Mouse (Mus musculus) adipocyte (in vitro differentiated cells): ENCODE results near the gene Map1a.

Experiments used
- DNase-seq: peaks from one replicate; pipeline ENCODE4 v3.0.0-alpha.2; 2016; ENCODE audit warnings: low spot score

Gene Map1a

GRCm38 (mm10) chr2:121288901-121289729 lies at the start of gene Map1a:
Map1a (plus strand) TSS chr2:121289600.
- DNase-seq: peak; percentile 49

GRCm38 (mm10) chr2:121244099-121244498 lies 45.3 kb upstream of the Map1a start:
- no peak for DNase-seq

GRCm38 (mm10) chr2:121249758-121250157 lies 39.6 kb upstream of the Map1a start:
- DNase-seq: peak; percentile 56

GRCm38 (mm10) chr2:121268446-121268845 lies 21.0 kb upstream of the Map1a start:
- DNase-seq: no peak

DNA sequence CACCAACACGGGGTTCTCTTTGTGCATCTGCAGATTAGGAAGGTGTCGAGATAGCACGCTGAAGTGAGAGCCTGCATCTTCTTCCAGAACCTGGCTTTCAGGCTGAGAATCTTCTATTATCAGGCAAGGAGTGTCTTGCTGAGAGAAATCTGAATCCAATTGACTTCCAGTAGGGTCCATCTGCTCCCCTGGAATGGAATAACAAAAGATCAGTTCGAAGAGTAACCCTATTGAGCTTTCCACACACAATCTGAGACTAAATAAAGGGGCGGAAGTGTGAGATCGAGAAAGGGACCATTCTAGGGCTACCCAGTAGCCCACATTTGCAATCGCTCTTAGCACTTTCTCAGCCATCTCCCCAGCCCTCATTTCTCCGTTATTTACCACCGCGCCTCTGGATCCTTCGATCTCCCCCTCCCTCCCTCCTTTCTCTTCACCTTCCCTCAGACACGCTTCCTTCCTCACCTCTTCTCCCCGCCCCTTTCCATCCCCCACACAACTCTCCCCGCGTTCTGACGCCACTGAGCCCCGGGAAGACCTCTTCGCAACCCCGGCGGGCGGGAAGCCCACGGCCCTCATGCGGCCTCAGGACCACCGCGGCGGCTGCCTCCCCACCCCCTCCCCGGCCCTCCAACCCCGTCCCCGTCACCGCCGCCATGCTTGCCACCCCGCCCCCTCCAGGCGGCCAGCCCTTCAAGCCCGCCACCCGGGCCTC lies 18.7 kb upstream of the Map1a start:
- DNase-seq: no peak

DNA sequence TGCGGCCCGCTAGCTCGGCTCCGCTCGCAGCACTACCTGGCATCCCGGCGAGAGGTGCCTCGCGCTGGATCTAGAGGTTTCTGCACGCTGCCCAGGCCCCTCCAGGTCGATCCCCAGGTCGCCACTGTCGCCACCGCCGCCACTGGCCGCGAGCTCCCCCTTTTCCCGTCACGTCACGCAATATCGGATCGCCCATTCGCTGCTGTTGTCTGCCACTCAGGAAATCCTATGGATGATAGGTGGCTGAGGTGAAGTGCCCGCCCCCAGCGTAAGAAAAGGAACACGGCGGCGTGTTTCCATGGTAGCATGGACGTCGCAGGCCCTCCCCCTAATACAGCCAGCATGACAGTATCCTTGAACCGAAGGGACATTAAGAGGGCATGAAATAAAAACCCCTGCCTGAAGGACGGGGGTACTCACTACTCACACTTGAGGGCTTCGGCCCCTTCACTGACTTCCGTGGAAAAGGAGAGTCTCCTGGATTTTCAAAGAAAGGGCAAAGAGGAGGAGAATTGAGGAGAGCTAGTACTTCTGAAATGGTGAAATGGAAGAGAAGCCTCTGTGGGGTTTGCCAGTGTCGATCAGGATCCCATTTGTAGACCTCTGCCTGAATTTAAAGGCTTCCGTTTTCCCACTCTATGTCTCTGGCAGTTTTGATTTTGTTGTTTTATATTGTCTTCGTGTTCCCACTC lies 18.0 kb upstream of the Map1a start, which contains the start of gene Trp53bp1:
Gene Trp53bp1, minus strand, starts transcription at position 172 of the 692 bp plus-strand sequence.
- peak; percentile 96 for DNase-seq

DNA sequence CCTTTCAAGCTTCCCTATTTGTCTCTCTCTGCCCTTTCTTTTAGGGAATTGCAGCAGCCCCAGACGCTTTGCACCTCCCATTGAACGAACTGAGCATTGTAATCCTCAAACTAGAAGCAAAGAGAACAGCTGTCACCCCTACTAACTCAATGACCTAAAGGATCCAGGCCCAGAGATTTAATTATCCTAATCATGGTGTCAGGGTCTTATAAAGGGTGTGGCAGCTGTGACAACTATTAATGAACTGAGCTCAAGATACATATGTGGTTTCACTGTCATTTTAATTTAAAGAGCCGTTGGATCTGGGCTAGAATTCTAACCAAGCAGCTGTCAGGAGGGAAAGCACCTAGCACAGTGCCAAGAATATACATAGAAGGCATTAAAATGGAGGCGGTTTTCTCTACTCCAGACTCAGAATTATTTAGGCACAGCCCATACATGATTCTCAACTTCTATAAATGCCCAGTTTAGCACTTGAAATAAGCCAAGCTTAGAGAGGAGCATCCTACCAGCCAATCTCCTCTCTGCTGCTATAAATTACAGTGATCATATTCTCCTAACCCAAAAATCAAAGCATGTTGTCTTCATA lies 17.4 kb upstream of the Map1a start:
- DNase-seq: no peak

- no peak for DNase-seq
Observed at GRCm38 (mm10) chr2:121287850-121288249, 1.6 kb upstream of the Map1a start.

GRCm38 (mm10) chr2:121289730-121290540 lies 535 bp downstream of the Map1a start:
- DNase-seq: no peak

GRCm38 (mm10) chr2:121292316-121293013 lies 3.1 kb downstream of the Map1a start:
- no peak for DNase-seq

- peak; percentile 45 for DNase-seq
Observed at GRCm38 (mm10) chr2:121294182-121294581, 4.8 kb downstream of the Map1a start.

- peak; percentile 59 for DNase-seq
Observed at GRCm38 (mm10) chr2:121294753-121295607, 5.6 kb downstream of the Map1a start.

- peak; percentile 55 for DNase-seq
Observed at GRCm38 (mm10) chr2:121295608-121296571, 6.5 kb downstream of the Map1a start.

DNA sequence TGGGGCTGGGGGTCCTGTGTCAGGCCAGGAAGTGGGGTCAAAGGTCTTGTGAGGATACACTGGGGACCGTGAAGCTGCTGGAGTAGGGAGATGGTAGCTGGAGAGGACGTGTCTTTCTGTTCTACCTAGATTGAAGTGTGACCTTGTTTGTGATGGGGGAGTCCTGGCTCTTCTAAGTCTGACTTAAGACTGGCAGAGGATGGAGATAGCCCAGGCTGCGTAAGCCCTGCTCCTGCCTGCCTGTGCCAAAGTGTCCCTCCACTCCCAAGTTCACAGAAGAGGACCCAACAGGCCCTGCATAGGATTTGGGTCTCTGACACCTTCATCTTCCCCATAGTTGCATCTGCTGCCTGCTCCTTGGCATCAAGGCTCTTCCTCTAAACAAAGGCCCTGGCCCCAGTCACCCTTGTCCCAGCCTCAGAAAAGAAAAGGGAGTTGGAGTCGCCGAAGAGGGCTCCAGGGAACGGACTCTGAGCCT lies 7.4 kb downstream of the Map1a start:
- DNase-seq: no peak

DNA sequence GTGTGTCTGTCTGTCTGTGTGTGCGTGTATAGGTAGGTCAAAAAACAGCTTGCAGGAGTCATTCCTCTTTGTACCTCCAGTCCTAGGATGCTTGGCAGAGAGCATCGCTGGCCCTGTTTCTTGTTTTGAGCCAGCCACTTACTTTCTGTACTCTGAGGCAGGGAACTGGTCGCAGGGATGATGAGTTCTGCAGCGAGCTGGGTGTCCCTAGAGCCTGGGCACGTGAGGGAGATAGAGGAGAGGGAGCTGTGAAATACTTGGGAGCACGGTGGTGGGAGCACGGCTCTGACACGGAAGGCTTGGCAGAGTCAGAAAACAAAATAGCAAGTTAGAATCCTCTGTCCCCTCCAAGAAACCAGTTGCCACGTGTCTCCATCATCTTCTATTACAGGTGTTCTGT lies 8.3 kb downstream of the Map1a start:
- no peak for DNase-seq

- DNase-seq: no peak
Observed at GRCm38 (mm10) chr2:121298131-121298530, 8.7 kb downstream of the Map1a start.

DNA sequence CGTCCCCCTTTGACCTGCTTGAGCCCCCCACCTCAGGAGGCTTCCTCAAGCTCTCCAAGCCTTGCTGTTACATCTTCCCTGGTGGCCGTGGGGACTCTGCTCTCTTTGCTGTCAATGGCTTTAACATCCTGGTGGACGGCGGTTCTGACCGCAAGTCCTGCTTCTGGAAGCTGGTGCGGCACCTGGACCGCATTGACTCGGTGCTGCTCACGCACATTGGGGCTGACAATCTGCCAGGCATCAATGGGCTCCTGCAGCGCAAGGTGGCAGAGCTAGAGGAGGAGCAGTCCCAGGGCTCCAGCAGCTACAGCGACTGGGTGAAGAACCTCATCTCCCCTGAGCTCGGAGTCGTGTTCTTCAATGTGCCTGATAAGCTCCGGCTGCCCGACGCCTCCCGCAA lies 10.1 kb downstream of the Map1a start:
- DNase-seq: no peak

DNA sequence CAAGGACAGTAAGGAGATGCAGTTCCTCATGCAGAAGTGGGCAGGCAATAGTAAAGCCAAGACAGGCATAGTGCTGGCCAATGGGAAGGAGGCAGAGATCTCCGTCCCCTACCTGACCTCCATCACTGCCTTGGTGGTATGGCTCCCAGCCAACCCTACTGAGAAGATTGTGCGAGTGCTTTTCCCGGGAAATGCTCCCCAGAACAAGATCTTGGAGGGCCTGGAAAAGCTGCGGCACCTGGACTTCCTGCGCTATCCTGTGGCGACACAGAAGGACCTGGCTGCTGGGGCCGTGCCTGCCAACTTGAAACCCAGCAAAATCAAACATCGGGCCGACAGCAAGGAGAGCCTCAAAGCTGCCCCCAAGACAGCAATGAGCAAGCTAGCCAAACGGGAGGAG lies 10.6 kb downstream of the Map1a start:
- no peak for DNase-seq
